Mouse (Mus musculus) limb, embryonic 10.5 days (tissue): ENCODE data around the gene Msx3. TPM values are rescaled to one million over a fixed set of nuclear protein-coding genes. Genes with fewer than 3 reads are reported as not detected.

Experiments
- DNase-seq: peaks from one replicate; pipeline ENCODE4 v3.0.0-alpha.2; 2017; ENCODE audit warnings: low spot score
- H3K27ac ChIP-seq: fragments of 300-500 bp; sonication (generic); 2 replicates; pipeline ENCODE4 v1.5.1; 2016; ENCODE audit warnings: mild to moderate bottlenecking
- H3K27me3 ChIP-seq: fragments of 300-500 bp; sonication (generic); 2 replicates; pipeline ENCODE4 v1.6.1; 2016; ENCODE audit warnings: low read depth, mild to moderate bottlenecking; ENCODE audit not compliant: poor library complexity, severe bottlenecking
- H3K36me3 ChIP-seq: fragments of 300-500 bp; sonication (generic); 2 replicates; pipeline ENCODE4 v1.6.1; 2016; ENCODE audit warnings: mild to moderate bottlenecking, moderate library complexity
- H3K4me1 ChIP-seq: fragments of 300-500 bp; sonication (generic); 2 replicates; pipeline ENCODE4 v1.6.1; 2016
- H3K4me3 ChIP-seq: fragments of 300-500 bp; sonication (generic); 2 replicates; pipeline ENCODE4 v1.5.1; 2016; ENCODE audit warnings: mild to moderate bottlenecking, moderate library complexity
- H3K9me3 ChIP-seq: fragments of 300-500 bp; sonication (generic); replicated peaks from 2 replicates; pipeline ENCODE4 v1.6.1; 2016; ENCODE audit warnings: mild to moderate bottlenecking
- WGBS: fragments of 180-500 bp; shearing (Covaris S2); methylation state at CpG from one replicate; pipeline ENCODE4 v1.1.7; 2016; 5-methylcytosine and 5-hydroxymethylcytosine counted together
- polyA plus RNA-seq: library from polyadenylated mRNA; unstranded; fragments of >200 nt; fragmentation: Nextera tagmentation; extraction: Ambion mirVana; gene quantifications from 2 replicates; pipeline ENCODE4 v1.2.1, GENCODE M21; 2016

Gene Msx3
- polyA plus RNA-seq, 1 experiment from 2014 or later: not detected

GRCm38 (mm10) chr7:140001086-140001740 is 47.7 kb downstream of the Msx3 start:
- Histone ChIP-seq H3K27ac (no peak overlapping the region), H3K4me3 (no peak overlapping the region), H3K9me3 (no peaks in the 10 kb centered on the region), H3K4me1 (no peaks in the 10 kb centered on the region), H3K36me3 (peaks cover 98% of the 10 kb centered on the region), H3K27me3 (no peaks in the 10 kb centered on the region)
- WGBS: 74% methylated on average over 12 of the region's 12 CpGs
- DNase-seq: no peak

- H3K27ac ChIP-seq: no peak overlapping the region
- H3K4me1 ChIP-seq: no peaks in the 10 kb centered on the region
- H3K27me3 ChIP-seq: no peaks in the 10 kb centered on the region
- H3K4me3 ChIP-seq: no peak overlapping the region
- WGBS: 96% methylated on average over 13 of the region's 13 CpGs
- no peaks in the 10 kb centered on the region for H3K9me3 ChIP-seq
- peaks cover 94% of the 10 kb centered on the region for H3K36me3 ChIP-seq
- no peak for DNase-seq
Measured at GRCm38 (mm10) chr7:139998691-139999350, 50.1 kb downstream of the Msx3 start.

Other genes with a start within 250 kb of the Msx3 start
- gene Adgra1, start 214.9 kb downstream of the Msx3 start, polyA plus RNA-seq: not detected in 2 replicates
- gene Kndc1, start 154.4 kb downstream of the Msx3 start, polyA plus RNA-seq: not detected in 2 replicates
- gene Utf1, start 105.3 kb downstream of the Msx3 start, polyA plus RNA-seq: 0.38 and 0.64 TPM in 2 replicates
- 0.39 and 0.85 TPM in 2 replicates for gene 6430531B16Rik, start 70.3 kb downstream of the Msx3 start, polyA plus RNA-seq
- gene Adam8, start 56.5 kb downstream of the Msx3 start, polyA plus RNA-seq: 2.2 TPM in 2 replicates
- gene Zfp511, start 12.7 kb downstream of the Msx3 start, polyA plus RNA-seq: 38.8 and 40.7 TPM in 2 replicates
- 81.6 and 87.8 TPM in 2 replicates for gene Tubgcp2, start 12.4 kb downstream of the Msx3 start, polyA plus RNA-seq
- gene Caly, start 33.5 kb upstream of the Msx3 start, polyA plus RNA-seq: 1.1 and 1.2 TPM in 2 replicates
- not detected in 2 replicates for gene Prap1, start 44.3 kb upstream of the Msx3 start, polyA plus RNA-seq
- 8.7 and 13.9 TPM in 2 replicates for gene Fuom, start 53.4 kb upstream of the Msx3 start, polyA plus RNA-seq
- 19.2 and 23.7 TPM in 2 replicates for gene Paox, start 66.7 kb upstream of the Msx3 start, polyA plus RNA-seq
- 174 and 178 TPM in 2 replicates for gene Echs1, start 67.4 kb upstream of the Msx3 start, polyA plus RNA-seq
- 29.5 and 31.9 TPM in 2 replicates for gene Mtg1, start 88.5 kb upstream of the Msx3 start, polyA plus RNA-seq
- gene Sprn, start 105.8 kb upstream of the Msx3 start, polyA plus RNA-seq: not detected in 2 replicates
- not detected in 2 replicates for gene Olfr522, start 115.7 kb upstream of the Msx3 start, polyA plus RNA-seq
- not detected in 2 replicates for gene Olfr523, start 124.1 kb upstream of the Msx3 start, polyA plus RNA-seq
- gene Olfr524, start 156.9 kb upstream of the Msx3 start, polyA plus RNA-seq: not detected in 2 replicates
- 0.04 TPM in 1 of 2 replicates, not detected in the other for gene Cd163l1, start 169.2 kb upstream of the Msx3 start, polyA plus RNA-seq
- not detected in 2 replicates for gene 5830411N06Rik, start 198.2 kb upstream of the Msx3 start, polyA plus RNA-seq